Mouse (Mus musculus): ENCODE measurements around the gene Opa3. TPM values are rescaled to one million over a fixed set of nuclear protein-coding genes. Genes with fewer than 3 reads are reported as not detected.

The Opa3 gene
- polyA plus RNA-seq, 1 experiment from 2014 or later = 29.7 TPM

DNA sequence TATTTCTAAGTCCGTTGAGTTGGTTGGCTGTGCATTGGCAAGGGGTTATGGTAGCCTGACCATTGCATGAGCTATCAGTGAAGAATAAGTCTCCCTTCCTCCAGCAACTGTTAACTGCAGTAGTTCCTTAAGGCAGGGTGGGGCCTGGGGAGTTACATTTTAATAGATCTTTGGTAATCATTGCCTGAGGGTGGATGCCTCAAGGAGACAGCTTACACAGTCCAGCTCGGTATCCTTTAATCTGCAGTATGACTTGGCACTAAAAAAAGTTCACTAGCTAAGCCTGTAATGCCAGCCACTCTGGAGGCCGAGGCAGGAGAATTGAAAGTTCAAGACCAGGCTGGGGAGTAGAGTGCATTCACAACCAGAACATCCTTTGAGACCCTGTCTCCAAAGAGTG is 3.7 kb downstream of the Opa3 start:
- no peak overlapping the region for H3K9ac ChIP-seq (ENCODE audit: low read depth, low read length)
- WGBS = 88% methylated on average over 3 of the region's 3 CpGs
- H3K9me3 ChIP-seq (ENCODE audit: control insufficient read depth, low read length) = no peaks in the 10 kb centered on the region
- ATAC-seq (ENCODE audit: low read depth) = no peak
- H3K27me3 ChIP-seq (replicated peaks; ENCODE audit: control insufficient read depth, insufficient read depth, low read length) = no peaks in the 10 kb centered on the region
- H3K27ac ChIP-seq (replicated peaks; ENCODE audit: low read depth, low read length) = no peak overlapping the region
- peaks cover 7% of the 10 kb centered on the region for H3K4me1 ChIP-seq (ENCODE audit: control insufficient read depth, insufficient read depth, low read length)
- no peak overlapping the region for H3K4me3 ChIP-seq (ENCODE audit: low read depth, low read length)
- H3K36me3 ChIP-seq (ENCODE audit: control insufficient read depth, insufficient read depth, low read length) = no peaks in the 10 kb centered on the region
- DNase-seq (ENCODE audit: low spot score) = no peak
- no peak overlapping the region for H3K4me2 ChIP-seq (ENCODE audit: low read depth, low read length)

DNA sequence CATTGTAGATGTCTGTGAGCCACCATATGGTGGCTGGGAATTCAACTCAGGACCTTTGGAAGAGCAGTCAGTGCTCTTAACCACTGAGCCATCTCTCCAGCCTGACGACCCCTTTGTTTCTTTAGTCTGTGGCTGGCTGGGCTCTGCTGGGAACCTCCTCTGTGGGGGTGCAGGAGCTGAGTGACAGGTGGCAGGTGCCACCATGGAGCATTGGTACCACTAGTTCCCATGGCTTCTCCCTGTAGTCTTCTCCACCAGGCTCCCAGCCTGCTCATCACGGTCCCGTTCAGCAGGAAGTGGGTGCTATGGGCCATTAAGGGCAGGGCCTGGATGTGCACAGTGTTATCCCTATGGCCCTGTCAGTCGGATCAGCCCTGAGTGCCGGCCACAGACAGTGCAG is 6.5 kb downstream of the Opa3 start:
- Histone ChIP-seq H3K4me1 (ENCODE audit: control insufficient read depth, insufficient read depth, low read length) (0 out of 2 replicates have a peak, but pooled peaks cover 1% of the 10 kb centered on the region), H3K27ac (replicated peaks; ENCODE audit: low read depth, low read length) (no peak overlapping the region), H3K27me3 (replicated peaks; ENCODE audit: control insufficient read depth, insufficient read depth, low read length) (no peaks in the 10 kb centered on the region), H3K4me3 (ENCODE audit: low read depth, low read length) (no peak overlapping the region), H3K4me2 (ENCODE audit: low read depth, low read length) (no peak overlapping the region), H3K9ac (ENCODE audit: low read depth, low read length) (no peak overlapping the region), H3K9me3 (ENCODE audit: control insufficient read depth, low read length) (no peaks in the 10 kb centered on the region), H3K36me3 (ENCODE audit: control insufficient read depth, insufficient read depth, low read length) (no peaks in the 10 kb centered on the region)
- ATAC-seq (ENCODE audit: low read depth) = no peak
- no peak for DNase-seq (ENCODE audit: low spot score)
- WGBS = 81% methylated on average over 5 of the region's 5 CpGs

DNA sequence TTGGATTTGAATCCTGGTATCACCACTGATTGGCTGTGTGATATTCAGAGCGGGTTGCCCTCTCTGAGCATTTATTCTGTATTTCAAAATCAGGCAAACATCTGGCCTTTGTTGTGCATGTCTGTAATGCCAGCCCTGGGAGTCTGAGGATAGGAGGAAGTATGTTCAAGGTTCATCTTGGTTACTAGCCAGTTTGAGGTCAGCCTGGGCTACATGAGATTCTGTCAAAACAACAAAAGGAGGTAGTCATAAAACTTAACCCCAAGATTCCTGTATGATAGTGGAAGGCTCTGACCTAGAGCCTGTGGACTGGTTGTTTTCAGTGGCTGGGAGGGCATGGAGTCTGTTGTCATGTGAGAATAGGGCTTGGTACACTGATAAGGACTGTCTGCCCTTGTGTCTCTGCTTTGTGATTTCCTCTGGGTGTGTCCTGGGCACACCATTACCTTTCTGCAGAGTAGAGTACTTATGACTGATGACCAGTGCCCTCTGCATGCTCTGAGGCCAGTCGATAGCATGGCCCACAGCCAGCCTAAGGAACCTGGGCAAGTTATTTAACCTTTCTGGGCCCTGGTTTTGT is 7.0 kb downstream of the Opa3 start:
- WGBS = 92% methylated on average over 2 of the region's 2 CpGs
- DNase-seq (ENCODE audit: low spot score) (no peak), ATAC-seq (ENCODE audit: low read depth) (no peak)

DNA sequence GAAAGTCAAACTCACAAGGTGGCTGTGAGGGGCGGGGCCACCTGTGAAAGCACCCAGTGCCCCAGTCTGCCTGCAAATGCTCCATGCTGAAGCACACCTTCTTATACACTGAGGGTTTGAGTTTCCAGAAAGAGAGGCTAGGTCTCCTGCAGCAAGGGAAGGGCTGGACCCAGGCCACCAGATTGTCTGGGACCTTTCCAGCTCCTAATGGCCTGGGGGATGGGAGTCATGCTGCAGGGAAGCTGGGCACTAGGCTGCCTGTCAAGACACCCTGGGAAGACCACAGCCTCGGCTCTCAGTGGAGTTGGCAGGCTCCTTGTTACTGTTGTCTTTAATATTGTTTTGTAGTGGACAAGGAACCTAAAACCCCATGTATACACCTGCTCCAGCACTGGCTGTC is 8.3 kb downstream of the Opa3 start:
- H3K4me1 ChIP-seq (ENCODE audit: control insufficient read depth, insufficient read depth, low read length) = no peaks in the 10 kb centered on the region
- no peak for ATAC-seq (ENCODE audit: low read depth)
- WGBS = 74% methylated on average over 2 of the region's 2 CpGs
- no peaks in the 10 kb centered on the region for H3K36me3 ChIP-seq (ENCODE audit: control insufficient read depth, insufficient read depth, low read length)
- no peak for DNase-seq (ENCODE audit: low spot score)
- no peak overlapping the region for H3K4me2 ChIP-seq (ENCODE audit: low read depth, low read length)
- H3K27me3 ChIP-seq (replicated peaks; ENCODE audit: control insufficient read depth, insufficient read depth, low read length) = no peaks in the 10 kb centered on the region
- no peaks in the 10 kb centered on the region for H3K9me3 ChIP-seq (ENCODE audit: control insufficient read depth, low read length)
- H3K27ac ChIP-seq (replicated peaks; ENCODE audit: low read depth, low read length) = no peak overlapping the region
- H3K4me3 ChIP-seq (ENCODE audit: low read depth, low read length) = no peak overlapping the region
- H3K9ac ChIP-seq (ENCODE audit: low read depth, low read length) = no peak overlapping the region

More for the DNA sequence above, 7.0 kb downstream of the Opa3 start:
- Histone ChIP-seq H3K4me1 (ENCODE audit: control insufficient read depth, insufficient read depth, low read length) (no peaks in the 10 kb centered on the region), H3K4me2 (ENCODE audit: low read depth, low read length) (no peak overlapping the region), H3K4me3 (ENCODE audit: low read depth, low read length) (no peak overlapping the region), H3K9me3 (ENCODE audit: control insufficient read depth, low read length) (no peaks in the 10 kb centered on the region), H3K36me3 (ENCODE audit: control insufficient read depth, insufficient read depth, low read length) (no peaks in the 10 kb centered on the region), H3K27ac (replicated peaks; ENCODE audit: low read depth, low read length) (no peak overlapping the region), H3K9ac (ENCODE audit: low read depth, low read length) (no peak overlapping the region), H3K27me3 (replicated peaks; ENCODE audit: control insufficient read depth, insufficient read depth, low read length) (no peaks in the 10 kb centered on the region)

DNA sequence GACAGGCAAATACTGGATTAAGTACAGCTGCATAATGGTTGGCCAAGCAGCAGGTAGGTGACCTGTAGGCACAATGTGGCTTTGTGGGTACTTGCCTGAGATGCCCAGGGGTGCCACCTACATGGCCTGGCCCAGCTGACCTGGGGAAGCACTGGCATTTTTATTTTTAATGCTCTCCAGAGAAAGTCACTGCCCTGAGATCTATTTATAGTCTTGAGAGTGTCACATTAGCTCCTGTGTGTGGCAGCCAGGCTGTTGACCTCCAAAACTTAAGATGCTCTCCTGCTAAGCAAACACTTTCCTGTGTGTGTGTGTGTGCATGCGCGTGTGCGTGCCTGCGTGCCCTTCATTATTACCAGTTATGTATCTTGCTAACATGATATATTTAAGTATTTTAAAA is 10.2 kb downstream of the Opa3 start:
- Histone ChIP-seq H3K36me3 (ENCODE audit: control insufficient read depth, insufficient read depth, low read length) (no peaks in the 10 kb centered on the region), H3K4me3 (ENCODE audit: low read depth, low read length) (no peak overlapping the region), H3K9me3 (ENCODE audit: control insufficient read depth, low read length) (no peaks in the 10 kb centered on the region), H3K4me1 (ENCODE audit: control insufficient read depth, insufficient read depth, low read length) (no peaks in the 10 kb centered on the region), H3K9ac (ENCODE audit: low read depth, low read length) (no peak overlapping the region), H3K4me2 (ENCODE audit: low read depth, low read length) (no peak overlapping the region), H3K27me3 (replicated peaks; ENCODE audit: control insufficient read depth, insufficient read depth, low read length) (no peaks in the 10 kb centered on the region), H3K27ac (replicated peaks; ENCODE audit: low read depth, low read length) (no peak overlapping the region)
- no peak for DNase-seq (ENCODE audit: low spot score)
- 95% methylated on average over 4 of the region's 4 CpGs for WGBS
- no peak for ATAC-seq (ENCODE audit: low read depth)

DNA sequence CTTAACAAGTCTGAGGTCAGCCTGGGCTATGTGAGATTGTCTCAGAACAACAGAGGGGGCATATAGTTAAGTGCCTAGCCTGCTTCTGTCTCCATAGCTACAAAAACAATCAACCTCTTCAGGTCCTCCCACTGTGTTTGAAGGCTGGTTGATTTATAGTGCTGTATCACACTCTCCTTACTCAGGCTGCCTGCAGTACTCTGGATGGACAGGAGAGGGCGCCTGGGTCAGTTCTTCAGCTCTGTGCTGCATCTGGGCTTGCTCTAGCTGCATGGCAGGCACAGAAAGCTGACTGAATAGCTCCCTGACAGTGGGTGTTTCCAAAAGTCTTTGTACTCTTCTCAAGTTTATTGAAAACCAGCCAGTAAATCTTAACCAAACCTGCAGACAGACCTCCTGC is 11.3 kb downstream of the Opa3 start:
- Histone ChIP-seq H3K27me3 (replicated peaks; ENCODE audit: control insufficient read depth, insufficient read depth, low read length) (no peaks in the 10 kb centered on the region), H3K4me1 (ENCODE audit: control insufficient read depth, insufficient read depth, low read length) (no peaks in the 10 kb centered on the region), H3K36me3 (ENCODE audit: control insufficient read depth, insufficient read depth, low read length) (no peaks in the 10 kb centered on the region), H3K4me2 (ENCODE audit: low read depth, low read length) (no peak overlapping the region), H3K9me3 (ENCODE audit: control insufficient read depth, low read length) (no peaks in the 10 kb centered on the region), H3K27ac (replicated peaks; ENCODE audit: low read depth, low read length) (no peak overlapping the region), H3K9ac (ENCODE audit: low read depth, low read length) (no peak overlapping the region), H3K4me3 (ENCODE audit: low read depth, low read length) (no peak overlapping the region)
- WGBS = 0% methylated on average over 1 of the region's 1 CpGs
- DNase-seq (ENCODE audit: low spot score) = peak; percentile 89
- ATAC-seq (ENCODE audit: low read depth) = peak; percentile 92

DNA sequence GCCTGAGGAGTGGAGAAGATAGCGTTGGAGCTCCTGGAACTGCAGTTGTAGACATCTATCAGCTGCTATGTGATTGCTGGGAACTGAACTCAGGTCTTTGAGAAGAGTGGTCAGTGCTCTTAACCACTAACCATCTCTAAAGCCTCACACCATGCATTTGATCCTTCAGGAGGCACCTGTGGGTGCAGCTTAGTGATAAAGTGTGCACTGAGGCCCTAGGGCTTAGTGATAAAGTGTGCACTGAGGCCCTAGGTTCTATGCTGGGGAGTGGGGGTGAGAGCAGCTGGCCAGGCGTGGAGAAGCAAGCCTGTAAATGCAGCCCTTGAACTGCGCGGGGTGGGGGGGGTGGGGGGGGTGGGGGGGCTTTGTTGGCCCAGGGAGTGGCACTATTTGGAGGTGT is 11.9 kb downstream of the Opa3 start:
- H3K4me3 ChIP-seq (ENCODE audit: low read depth, low read length) = no peak overlapping the region
- H3K4me1 ChIP-seq (ENCODE audit: control insufficient read depth, insufficient read depth, low read length) = no peaks in the 10 kb centered on the region
- H3K4me2 ChIP-seq (ENCODE audit: low read depth, low read length) = no peak overlapping the region
- H3K9me3 ChIP-seq (ENCODE audit: control insufficient read depth, low read length) = no peaks in the 10 kb centered on the region
- WGBS = 59% methylated on average over 1 of the region's 4 CpGs
- no peak overlapping the region for H3K27ac ChIP-seq (replicated peaks; ENCODE audit: low read depth, low read length)
- H3K27me3 ChIP-seq (replicated peaks; ENCODE audit: control insufficient read depth, insufficient read depth, low read length) = no peaks in the 10 kb centered on the region
- H3K9ac ChIP-seq (ENCODE audit: low read depth, low read length) = no peak overlapping the region
- DNase-seq (ENCODE audit: low spot score) (no peak), ATAC-seq (ENCODE audit: low read depth) (no peak)
- H3K36me3 ChIP-seq (ENCODE audit: control insufficient read depth, insufficient read depth, low read length) = peaks cover 3% of the 10 kb centered on the region; the same call in 1 of the 2 replicates

DNA sequence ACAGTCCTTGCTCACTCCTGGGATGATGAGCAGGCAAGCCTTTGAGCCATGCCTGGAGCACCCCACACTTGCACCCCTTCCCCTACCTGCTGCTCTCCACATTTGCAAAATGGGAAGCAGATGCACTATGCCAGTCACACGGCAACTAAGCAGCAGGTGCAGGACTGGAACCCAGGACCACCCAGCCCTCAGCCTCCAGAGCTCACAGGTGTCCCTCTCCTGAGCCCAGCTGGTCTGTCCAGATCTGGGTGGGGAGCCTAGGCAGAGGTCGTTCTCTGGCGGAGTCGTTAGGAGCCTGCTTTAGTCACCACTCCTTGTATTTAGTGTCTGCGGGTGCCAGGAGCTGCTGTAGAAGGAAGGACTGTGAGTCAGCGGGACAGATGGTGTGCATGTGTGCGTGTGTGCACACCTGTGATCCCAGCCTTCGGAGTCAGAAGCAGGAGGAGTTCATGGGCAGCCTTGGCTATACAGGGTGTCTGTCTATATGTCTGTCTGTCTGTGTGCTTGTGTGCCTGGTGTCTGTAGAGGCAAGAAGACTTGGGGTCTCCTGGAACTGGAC is 12.8 kb downstream of the Opa3 start:
- Histone ChIP-seq H3K9ac (ENCODE audit: low read depth, low read length) (no peak overlapping the region), H3K4me3 (ENCODE audit: low read depth, low read length) (no peak overlapping the region), H3K9me3 (ENCODE audit: control insufficient read depth, low read length) (no peaks in the 10 kb centered on the region), H3K27ac (replicated peaks; ENCODE audit: low read depth, low read length) (no peak overlapping the region), H3K4me1 (ENCODE audit: control insufficient read depth, insufficient read depth, low read length) (no peaks in the 10 kb centered on the region), H3K4me2 (ENCODE audit: low read depth, low read length) (no peak overlapping the region), H3K36me3 (ENCODE audit: control insufficient read depth, insufficient read depth, low read length) (peaks cover 13% of the 10 kb centered on the region; the same call in 1 of the 2 replicates), H3K27me3 (replicated peaks; ENCODE audit: control insufficient read depth, insufficient read depth, low read length) (no peaks in the 10 kb centered on the region)
- WGBS = 89% methylated on average over 8 of the region's 8 CpGs
- ATAC-seq (ENCODE audit: low read depth) (no peak), DNase-seq (ENCODE audit: low spot score) (no peak)

DNA sequence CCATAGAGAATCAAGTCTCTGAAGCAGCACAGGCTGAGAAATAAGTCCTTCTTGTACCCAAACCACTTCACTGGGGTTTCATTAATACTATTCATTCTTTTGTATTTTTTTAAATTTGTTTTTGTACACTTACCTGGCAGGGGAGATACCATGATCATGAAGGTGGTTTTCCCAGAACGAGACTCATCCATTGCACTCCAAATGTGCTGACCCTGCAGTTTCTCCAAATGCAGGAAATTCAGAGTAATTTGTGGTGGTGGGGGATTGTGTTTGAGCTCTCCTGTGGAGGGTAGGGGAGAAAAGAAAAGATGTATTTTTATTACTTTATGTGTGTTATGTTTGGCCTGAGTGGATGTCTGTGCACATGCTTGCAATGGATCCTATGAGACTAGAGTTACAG is 13.9 kb downstream of the Opa3 start:
- Histone ChIP-seq H3K9me3 (ENCODE audit: control insufficient read depth, low read length) (no peaks in the 10 kb centered on the region), H3K4me2 (ENCODE audit: low read depth, low read length) (no peak overlapping the region), H3K4me3 (ENCODE audit: low read depth, low read length) (no peak overlapping the region), H3K27me3 (replicated peaks; ENCODE audit: control insufficient read depth, insufficient read depth, low read length) (no peaks in the 10 kb centered on the region), H3K36me3 (ENCODE audit: control insufficient read depth, insufficient read depth, low read length) (peaks cover 17% of the 10 kb centered on the region; the same call in 1 of the 2 replicates), H3K4me1 (ENCODE audit: control insufficient read depth, insufficient read depth, low read length) (no peaks in the 10 kb centered on the region), H3K27ac (replicated peaks; ENCODE audit: low read depth, low read length) (no peak overlapping the region), H3K9ac (ENCODE audit: low read depth, low read length) (no peak overlapping the region)
- WGBS = 79% methylated on average over 1 of the region's 1 CpGs
- no peak for DNase-seq (ENCODE audit: low spot score)
- ATAC-seq (ENCODE audit: low read depth) = no peak

All from embryonic facial prominence, embryonic 14.5 days (tissue).